ENCODE assay signal across 10 mouse cellular contexts in the genomic region with DNA sequence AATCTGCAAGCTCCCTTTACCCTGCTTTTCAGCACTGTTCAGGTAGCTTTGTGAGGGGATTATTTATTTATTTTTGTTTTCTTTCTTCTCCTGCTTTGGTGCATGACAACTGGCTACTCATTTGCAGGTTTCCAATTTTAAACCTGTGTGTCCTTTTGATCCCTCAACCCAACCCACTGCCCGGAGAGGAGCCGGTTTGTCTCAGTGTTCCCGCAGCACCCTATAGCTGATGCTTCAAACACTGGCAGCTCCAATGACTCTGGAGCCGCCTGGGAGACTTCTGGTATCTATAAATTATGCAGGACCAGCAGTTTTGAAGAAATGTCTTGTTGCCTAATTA. TPM values are rescaled to one million over a fixed set of nuclear protein-coding genes. Genes with fewer than 3 reads are reported as not detected.
DNase-seq lines count a peak whose midpoint lies in the region; ATAC-seq lines count a peak whose summit lies in the region.
"Had no signal": no experiment of that assay in that cellular context is flagged by ENCODE, and none has a peak within 500 bp of the region (broad histone marks: within the 10 kb centered on the region; RNA-seq: fewer than 3 reads in every experiment).

No protein-coding gene starts in this region.

- no peak for ATAC-seq in heart, embryonic 14.5 days (ENCODE audit: insufficient number of reproducible peaks, insufficient read depth, low FRiP score, low read depth)
- no peak for ATAC-seq in lung, embryonic 16.5 days (ENCODE audit: low read depth)
- no peak for ATAC-seq in limb, embryonic 11.5 days (ENCODE audit: insufficient number of reproducible peaks, low FRiP score, low TSS enrichment, low read depth)
- ATAC-seq in neural tube, embryonic 15.5 days (ENCODE audit: low FRiP score): no peak
- ATAC-seq: CD4-positive, CD25-positive, alpha-beta regulatory T cell, adult 4 months had no signal

- intact Hi-C loops in heart, postnatal 10 days (cut with DNase I): no loop called here

- H3K9me3 ChIP-seq in heart, embryonic 14.5 days (ENCODE audit: control insufficient read depth, low read length): no peaks in the 10 kb centered on the region
- H3K9me3 ChIP-seq in lung, embryonic 16.5 days (ENCODE audit: control insufficient read depth, low read length): no peaks in the 10 kb centered on the region
- no peaks in the 10 kb centered on the region for H3K9me3 ChIP-seq in limb, embryonic 11.5 days (ENCODE audit: control insufficient read depth, low read length)
- no peaks in the 10 kb centered on the region for H3K9me3 ChIP-seq in neural tube, embryonic 15.5 days (replicated peaks)

- no peak for DNase-seq in heart, postnatal 10 days
- no peak for DNase-seq in lung, postnatal 36 days
- DNase-seq in limb, embryonic 11.5 days (ENCODE audit: low spot score): no peak
- no peak for DNase-seq in spleen, postnatal 14 days (ENCODE audit: low spot score in 2 of 2)
- DNase-seq in layer of hippocampus, adult 18-20 months (ENCODE audit: low spot score in 2 of 2): no peak
- DNase-seq: lung, postnatal 10 days had no signal

- 85% methylated on average over 4 of the region's 4 CpGs for WGBS in heart, embryonic 14.5 days
- WGBS in lung, embryonic 16.5 days: 75% methylated on average over 4 of the region's 4 CpGs
- 69% methylated on average over 4 of the region's 4 CpGs for WGBS in limb, embryonic 11.5 days
- 72% methylated on average over 4 of the region's 4 CpGs for WGBS in neural tube, embryonic 15.5 days

- H3K27ac ChIP-seq in heart, embryonic 14.5 days (replicated peaks in 1 of 2; ENCODE audit: control insufficient read depth in 1 of 2, insufficient read depth in 1 of 2, low read depth in 2 of 2, low read length in 2 of 2): peak overlapping the region; percentile 72 to 83
- H3K27ac ChIP-seq in lung, embryonic 16.5 days (ENCODE audit: low read length): peak overlapping the region; percentile 83
- H3K27ac ChIP-seq in limb, embryonic 11.5 days (replicated peaks; ENCODE audit: low read depth, low read length): peak overlapping the region; percentile 64
- H3K27ac ChIP-seq in neural tube, embryonic 15.5 days (replicated peaks): peak overlapping the region; percentile 75

- no peak overlapping the region for H3K4me3 ChIP-seq in heart, embryonic 14.5 days (ENCODE audit: control insufficient read depth in 1 of 2, insufficient read depth in 1 of 2, low read depth in 1 of 2, low read length in 2 of 2)
- H3K4me3 ChIP-seq in lung, embryonic 16.5 days (ENCODE audit: low read length): no peak overlapping the region
- no peak overlapping the region for H3K4me3 ChIP-seq in limb, embryonic 11.5 days (ENCODE audit: low read depth, low read length)
- H3K4me3 ChIP-seq in neural tube, embryonic 15.5 days (replicated peaks): no peak overlapping the region

- peaks cover 13 to 24% of the 10 kb centered on the region in 2 experiments for H3K4me1 ChIP-seq in heart, embryonic 14.5 days (ENCODE audit: control insufficient read depth in 2 of 2, insufficient read depth in 2 of 2, low read length in 2 of 2)
- peaks cover 71% of the 10 kb centered on the region for H3K4me1 ChIP-seq in lung, embryonic 16.5 days (replicated peaks; ENCODE audit: control insufficient read depth, insufficient read depth, low read length)
- peaks cover 58% of the 10 kb centered on the region for H3K4me1 ChIP-seq in limb, embryonic 11.5 days (ENCODE audit: control insufficient read depth, insufficient read depth, low read length)
- H3K4me1 ChIP-seq in neural tube, embryonic 15.5 days: peaks cover 53% of the 10 kb centered on the region

- no peaks in the 10 kb centered on the region for H3K27me3 ChIP-seq in heart, embryonic 14.5 days (ENCODE audit: control insufficient read depth, insufficient read depth, low read length)
- H3K27me3 ChIP-seq in lung, embryonic 16.5 days (ENCODE audit: control insufficient read depth, insufficient read depth, low read depth, low read length): no peaks in the 10 kb centered on the region
- no peaks in the 10 kb centered on the region for H3K27me3 ChIP-seq in limb, embryonic 11.5 days (ENCODE audit: control insufficient read depth, insufficient read depth, low read length)
- no peaks in the 10 kb centered on the region for H3K27me3 ChIP-seq in neural tube, embryonic 15.5 days (replicated peaks)

- peaks cover 14% of the 10 kb centered on the region for H3K36me3 ChIP-seq in heart, embryonic 14.5 days (ENCODE audit: control insufficient read depth, insufficient read depth, low read length)
- peaks cover 6% of the 10 kb centered on the region for H3K36me3 ChIP-seq in lung, embryonic 16.5 days (ENCODE audit: control insufficient read depth, insufficient read depth, low read length)
- H3K36me3 ChIP-seq in limb, embryonic 11.5 days (ENCODE audit: control insufficient read depth, insufficient read depth, low read length): peaks cover 7% of the 10 kb centered on the region; the same call in 1 of the 2 replicates
- peaks cover 29% of the 10 kb centered on the region for H3K36me3 ChIP-seq in neural tube, embryonic 15.5 days

- H3K9ac ChIP-seq in heart, embryonic 14.5 days (ENCODE audit: low read length): no peak overlapping the region
- no peak overlapping the region for H3K9ac ChIP-seq in lung, embryonic 16.5 days (ENCODE audit: low read length)
- H3K9ac ChIP-seq in limb, embryonic 11.5 days (ENCODE audit: low read length): no peak overlapping the region
- no peak overlapping the region for H3K9ac ChIP-seq in neural tube, embryonic 15.5 days (replicated peaks)

- no peak overlapping the region for H3K4me2 ChIP-seq in heart, embryonic 14.5 days (ENCODE audit: low read length)
- H3K4me2 ChIP-seq in lung, embryonic 16.5 days (ENCODE audit: low read depth, low read length): no peak overlapping the region
- no peak overlapping the region for H3K4me2 ChIP-seq in limb, embryonic 11.5 days (ENCODE audit: low read depth, severe bottlenecking)
- H3K4me2 ChIP-seq in neural tube, embryonic 15.5 days: no peak overlapping the region

RNA-seq across cellular contexts. Expression of gene Mvb12b, which starts 16.6 kb away (rescaled TPM):
- polyA plus RNA-seq in heart, embryonic 14.5 days (2014; fragmentation: Nextera tagmentation; extraction: Ambion mirVana): 10.4 TPM in 2 replicates
- 10 to 100 TPM; 26.1 to 26.8 TPM for total RNA-seq in heart, postnatal 10 days (2021)
- polyA plus RNA-seq in lung, embryonic 16.5 days (2015; fragmentation: Nextera tagmentation; extraction: Ambion mirVana): 19.2 and 21.6 TPM in 2 replicates
- 16.9 and 18.5 TPM in 2 replicates for polyA plus RNA-seq in limb, embryonic 11.5 days (2014; fragmentation: Nextera tagmentation; extraction: Ambion mirVana)
- 49.5 and 52.2 TPM in 2 replicates for polyA plus RNA-seq in neural tube, embryonic 15.5 days (2015; fragmentation: Nextera tagmentation; extraction: Ambion mirVana)
- total RNA-seq in layer of hippocampus, adult 18-20 months (2021): 10 to 100 TPM; 84.3 to 89.0 TPM
